Mouse (Mus musculus): ENCODE results near the gene Arfip2. TPM values are rescaled to one million over a fixed set of nuclear protein-coding genes. Genes with fewer than 3 reads are reported as not detected.

The Arfip2 gene
- total RNA-seq, 1 experiment from 2014 or later: 50.5 TPM

DNA sequence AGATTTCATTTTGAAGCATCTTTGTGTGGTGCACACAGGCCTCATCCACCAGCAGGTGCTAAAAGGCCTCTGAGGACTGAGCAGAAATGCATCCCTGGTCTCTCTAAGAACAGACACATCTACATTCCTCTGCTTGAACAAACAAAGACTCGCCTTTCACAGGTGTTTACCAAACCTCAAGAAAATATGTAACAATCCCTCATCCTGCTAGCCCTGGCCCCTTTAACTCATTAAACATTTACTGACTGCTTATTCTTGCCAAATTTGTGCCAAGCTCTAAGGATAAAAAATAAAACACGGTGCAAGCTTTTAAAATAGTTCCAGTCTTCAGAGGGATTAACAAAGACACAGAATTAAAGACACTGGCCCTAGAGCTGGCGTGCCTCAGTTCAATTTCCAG, 20.5 kb downstream of the Arfip2 start:
- ATAC-seq (replicated peaks in 1 of 2; ENCODE audit: insufficient read depth in 1 of 2, low FRiP score in 2 of 2, low TSS enrichment in 1 of 2, low read depth in 1 of 2, poor library complexity in 2 of 2, severe bottlenecking in 2 of 2): no peak

GRCm38 (mm10) chr7:105617810-105618209, 22.4 kb downstream of the Arfip2 start:
- ATAC-seq (replicated peaks in 1 of 2; ENCODE audit: insufficient read depth in 1 of 2, low FRiP score in 2 of 2, low TSS enrichment in 1 of 2, low read depth in 1 of 2, poor library complexity in 2 of 2, severe bottlenecking in 2 of 2): no peak

DNA sequence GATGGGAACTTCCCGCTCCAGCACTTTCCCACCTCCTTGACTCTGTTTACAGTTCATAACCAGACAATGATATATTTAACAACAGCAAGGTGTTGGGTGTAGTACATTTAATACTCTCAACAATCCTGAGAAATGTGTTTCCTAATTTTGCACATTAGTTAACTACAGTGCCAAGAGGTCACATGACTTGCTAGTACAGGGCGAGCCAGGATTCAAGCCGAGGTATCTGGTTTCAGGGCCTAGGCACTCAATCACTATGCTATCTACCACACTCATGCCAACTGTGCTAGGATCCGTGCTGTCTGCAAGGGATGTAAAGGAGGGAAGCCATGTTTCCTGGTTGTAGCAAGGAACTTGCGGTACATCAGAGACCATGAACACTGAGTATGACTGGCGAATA, 23.7 kb downstream of the Arfip2 start:
- ATAC-seq (replicated peaks in 1 of 2; ENCODE audit: insufficient read depth in 1 of 2, low FRiP score in 2 of 2, low TSS enrichment in 1 of 2, low read depth in 1 of 2, poor library complexity in 2 of 2, severe bottlenecking in 2 of 2): no peak

- no peak for ATAC-seq (replicated peaks in 1 of 2; ENCODE audit: insufficient read depth in 1 of 2, low FRiP score in 2 of 2, low TSS enrichment in 1 of 2, low read depth in 1 of 2, poor library complexity in 2 of 2, severe bottlenecking in 2 of 2)
Measured at GRCm38 (mm10) chr7:105615720-105616119, 24.5 kb downstream of the Arfip2 start.

GRCm38 (mm10) chr7:105614400-105614799, 25.8 kb downstream of the Arfip2 start:
- no peak for ATAC-seq (replicated peaks in 1 of 2; ENCODE audit: insufficient read depth in 1 of 2, low FRiP score in 2 of 2, low TSS enrichment in 1 of 2, low read depth in 1 of 2, poor library complexity in 2 of 2, severe bottlenecking in 2 of 2)

DNA sequence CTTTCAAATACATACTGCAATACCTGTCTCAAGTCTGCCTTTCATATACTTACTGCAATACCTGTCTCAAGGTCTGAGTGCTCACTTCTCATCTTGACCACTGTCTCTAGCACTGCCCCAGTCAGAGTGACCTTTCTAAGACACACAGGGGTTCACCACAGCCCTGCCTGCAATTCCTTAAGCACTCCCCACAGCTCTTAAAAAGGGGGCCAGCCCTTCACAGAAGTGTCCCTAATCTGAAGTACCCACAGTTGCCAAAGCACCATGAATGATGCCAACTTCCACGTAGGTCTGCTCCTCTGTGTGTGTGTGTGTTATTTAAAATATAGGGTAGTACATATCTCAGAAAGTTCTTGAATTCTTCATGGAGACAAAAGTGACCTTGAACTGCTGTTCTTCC, 28.4 kb downstream of the Arfip2 start:
- no peak for ATAC-seq (replicated peaks in 1 of 2; ENCODE audit: insufficient read depth in 1 of 2, low FRiP score in 2 of 2, low TSS enrichment in 1 of 2, low read depth in 1 of 2, poor library complexity in 2 of 2, severe bottlenecking in 2 of 2)

DNA sequence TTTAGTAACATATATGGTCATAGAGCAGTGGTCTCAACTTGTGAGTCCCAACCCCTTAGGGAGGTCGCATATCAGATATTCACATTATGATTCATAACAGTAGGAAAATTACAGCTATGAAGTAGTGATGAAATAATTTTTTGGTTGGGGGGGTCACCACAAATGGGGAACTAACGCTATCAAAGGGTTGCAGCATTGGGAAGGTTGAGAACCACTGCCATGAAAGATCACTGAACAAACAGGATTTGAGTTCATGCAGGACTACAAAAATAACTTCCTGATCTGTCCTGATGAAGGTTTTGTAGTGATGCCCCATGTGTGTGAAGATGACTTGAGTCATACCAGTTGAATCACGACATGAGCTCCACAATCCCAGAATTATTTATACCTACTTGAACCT, 31.7 kb downstream of the Arfip2 start:
- peak; percentile 12 to 60; a peak in 1 of 4 replicates for ATAC-seq (replicated peaks in 1 of 2; ENCODE audit: insufficient read depth in 1 of 2, low FRiP score in 2 of 2, low TSS enrichment in 1 of 2, low read depth in 1 of 2, poor library complexity in 2 of 2, severe bottlenecking in 2 of 2)

GRCm38 (mm10) chr7:105602860-105603623, 37.2 kb downstream of the Arfip2 start:
- peak; percentile 78 to 88 for ATAC-seq (replicated peaks in 1 of 2; ENCODE audit: insufficient read depth in 1 of 2, low FRiP score in 2 of 2, low TSS enrichment in 1 of 2, low read depth in 1 of 2, poor library complexity in 2 of 2, severe bottlenecking in 2 of 2)

DNA sequence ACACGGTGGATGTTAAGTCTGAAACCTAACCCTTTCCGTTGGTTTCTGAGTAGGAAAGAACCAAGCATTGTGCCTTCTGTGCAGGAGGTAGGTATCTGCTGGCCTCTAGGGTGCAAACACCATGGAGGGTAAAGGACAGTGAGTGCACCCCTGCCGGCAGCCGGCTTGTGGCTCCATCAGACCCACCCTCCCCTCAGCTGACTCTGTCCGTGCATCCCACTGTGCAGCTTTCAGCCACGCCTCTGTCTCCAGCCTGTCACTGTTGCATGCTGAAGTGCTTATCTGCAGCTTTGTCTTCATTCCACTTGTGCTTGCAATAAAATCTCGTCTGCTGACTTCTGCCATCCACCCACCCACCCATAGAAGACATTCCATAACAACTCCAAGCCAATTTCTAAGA, 50.1 kb downstream of the Arfip2 start:
- ATAC-seq (replicated peaks in 1 of 2; ENCODE audit: insufficient read depth in 1 of 2, low FRiP score in 2 of 2, low TSS enrichment in 1 of 2, low read depth in 1 of 2, poor library complexity in 2 of 2, severe bottlenecking in 2 of 2): no peak

- ATAC-seq (replicated peaks in 1 of 2; ENCODE audit: insufficient read depth in 1 of 2, low FRiP score in 2 of 2, low TSS enrichment in 1 of 2, low read depth in 1 of 2, poor library complexity in 2 of 2, severe bottlenecking in 2 of 2): no peak; a peak in 1 of 4 replicates
Measured at GRCm38 (mm10) chr7:105588325-105588912, 51.8 kb downstream of the Arfip2 start.

Other genes starting within 250 kb of the Arfip2 start
- 13.2 and 15.8 TPM in 2 replicates for gene Fam160a2, start 240.4 kb downstream of the Arfip2 start, total RNA-seq (2017)
- not detected in 2 replicates for gene Cnga4, start 235.8 kb downstream of the Arfip2 start, total RNA-seq (2017)
- not detected in 2 replicates for gene Cckbr, start 214.7 kb downstream of the Arfip2 start, total RNA-seq (2017)
- 5.6 and 7.2 TPM in 2 replicates for gene Cavin3, start 158.1 kb downstream of the Arfip2 start, total RNA-seq (2017)
- gene Smpd1, start 86.1 kb downstream of the Arfip2 start, total RNA-seq (2017): 11.0 and 17.9 TPM in 2 replicates
- 5.9 and 9.5 TPM in 2 replicates for gene Apbb1, start 58.8 kb downstream of the Arfip2 start, total RNA-seq (2017)
- gene Hpx, start 40.3 kb downstream of the Arfip2 start, total RNA-seq (2017): not detected in 2 replicates
- 7.5 and 17.6 TPM in 2 replicates for gene Trim3, start 6.8 kb downstream of the Arfip2 start, total RNA-seq (2017)
- gene Timm10b, start 360 bp downstream of the Arfip2 start, total RNA-seq (2017): 40.5 and 55.8 TPM in 2 replicates
- 1.2 and 4.6 TPM in 2 replicates for gene Gm45799, start 136 bp upstream of the Arfip2 start, total RNA-seq (2017)
- gene Dnhd1, start 10.4 kb upstream of the Arfip2 start, total RNA-seq (2017): 4.3 and 4.8 TPM in 2 replicates
- 92.3 and 101 TPM in 2 replicates for gene Ilk, start 96.2 kb upstream of the Arfip2 start, total RNA-seq (2017)
- gene Rrp8, start 97.0 kb upstream of the Arfip2 start, total RNA-seq (2017): 17.5 and 34.8 TPM in 2 replicates
- gene Taf10, start 103.9 kb upstream of the Arfip2 start, total RNA-seq (2017): 132 and 162 TPM in 2 replicates
- gene Tpp1, start 111.8 kb upstream of the Arfip2 start, total RNA-seq (2017): 22.1 and 27.4 TPM in 2 replicates
- not detected in 2 replicates for gene Dchs1, start 147.2 kb upstream of the Arfip2 start, total RNA-seq (2017)
- 43.5 and 55.5 TPM in 2 replicates for gene Mrpl17, start 170.7 kb upstream of the Arfip2 start, total RNA-seq (2017)

Data from hematopoietic stem cell, adult 5-6 weeks (primary cell).